Mouse (Mus musculus): Measurements from ENCODE around the gene Calcoco2. TPM values are rescaled to one million over a fixed set of nuclear protein-coding genes. Genes with fewer than 3 reads are reported as not detected.

The Calcoco2 gene
- total RNA-seq, 2 experiments from 2014 or later = not detected

DNA sequence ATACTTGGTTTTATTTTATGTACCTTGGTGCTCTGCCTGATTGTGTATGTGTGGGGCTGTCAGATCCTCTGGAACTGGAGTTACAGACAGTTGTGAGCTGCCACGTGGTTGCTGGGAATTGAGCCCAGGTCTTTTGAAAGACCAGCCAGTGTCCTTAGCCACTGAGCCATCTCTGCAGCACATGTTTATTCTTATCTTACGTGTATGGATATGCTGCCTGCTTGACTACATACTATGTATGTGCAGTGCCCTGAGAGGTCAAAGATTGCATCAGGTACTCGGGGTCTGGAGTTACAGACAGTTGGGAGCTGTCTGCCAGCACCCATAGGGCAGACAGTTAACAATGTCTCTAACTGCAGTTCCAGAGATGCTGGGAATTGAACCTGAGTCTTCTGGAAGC, 29.1 kb downstream of the Calcoco2 start:
- ATAC-seq (ENCODE audit: poor library complexity, severe bottlenecking) = no peak

DNA sequence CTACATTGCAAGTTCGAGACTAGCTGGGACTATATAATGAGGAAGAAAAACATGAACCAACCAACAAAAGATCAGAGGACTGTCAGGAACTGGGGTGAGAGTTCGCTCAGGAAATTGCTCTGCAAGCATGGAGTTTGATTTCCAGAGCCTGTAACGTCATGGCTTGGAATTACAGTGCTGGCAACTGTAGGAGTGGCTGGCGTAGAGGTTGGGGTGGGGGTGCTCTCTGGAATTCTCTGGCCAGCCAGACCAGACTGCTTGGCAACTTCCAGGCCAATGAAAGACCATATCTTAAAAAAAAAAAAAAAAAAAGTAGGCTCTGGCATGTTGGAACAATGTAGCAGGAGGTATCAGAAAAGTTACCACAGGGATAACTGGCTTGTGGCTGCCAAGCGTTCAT, 31.0 kb downstream of the Calcoco2 start:
- no peak for ATAC-seq (ENCODE audit: poor library complexity, severe bottlenecking)

DNA sequence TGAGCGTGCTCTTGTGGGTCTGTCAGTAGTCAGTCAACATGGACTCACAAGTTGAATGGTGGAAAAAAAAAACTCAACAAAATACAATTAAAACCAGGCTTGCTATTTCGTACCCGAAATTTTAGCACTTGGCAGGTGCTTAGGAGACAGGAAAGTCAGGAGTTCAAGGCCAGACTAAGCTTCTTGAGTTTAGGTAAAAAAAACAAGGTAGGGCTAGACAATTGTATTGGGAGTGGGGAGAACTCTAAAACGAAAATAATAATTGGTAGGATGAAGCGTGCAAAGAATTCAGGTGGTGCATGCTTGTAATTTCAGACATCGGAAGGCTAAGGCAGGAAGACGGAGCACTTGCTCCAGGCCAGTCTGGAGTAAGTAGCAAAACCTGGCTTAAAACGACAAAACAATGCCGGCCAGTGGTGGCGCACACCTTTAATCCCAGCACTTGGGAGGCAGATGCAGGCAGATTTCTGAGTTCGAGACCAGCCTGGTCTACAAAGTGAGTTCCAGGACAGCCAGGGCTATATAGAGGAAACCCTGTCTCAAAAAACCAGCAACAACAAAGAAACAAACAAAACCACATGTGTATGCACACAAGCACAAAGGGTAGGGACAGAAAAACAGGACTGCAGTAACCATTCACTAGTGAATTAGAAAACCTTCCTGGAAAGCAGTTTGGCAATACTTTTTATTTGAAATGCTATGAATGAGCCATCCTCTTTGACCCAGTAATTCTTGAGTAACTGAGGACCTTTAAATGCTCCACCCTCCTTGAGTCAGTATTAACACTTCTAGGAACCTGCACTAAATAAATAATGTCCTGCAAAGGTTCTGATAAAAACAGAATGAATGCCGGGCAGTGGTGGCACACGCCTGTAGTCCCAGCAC, 35.3 kb downstream of the Calcoco2 start:
- ATAC-seq (ENCODE audit: poor library complexity, severe bottlenecking) = no peak

DNA sequence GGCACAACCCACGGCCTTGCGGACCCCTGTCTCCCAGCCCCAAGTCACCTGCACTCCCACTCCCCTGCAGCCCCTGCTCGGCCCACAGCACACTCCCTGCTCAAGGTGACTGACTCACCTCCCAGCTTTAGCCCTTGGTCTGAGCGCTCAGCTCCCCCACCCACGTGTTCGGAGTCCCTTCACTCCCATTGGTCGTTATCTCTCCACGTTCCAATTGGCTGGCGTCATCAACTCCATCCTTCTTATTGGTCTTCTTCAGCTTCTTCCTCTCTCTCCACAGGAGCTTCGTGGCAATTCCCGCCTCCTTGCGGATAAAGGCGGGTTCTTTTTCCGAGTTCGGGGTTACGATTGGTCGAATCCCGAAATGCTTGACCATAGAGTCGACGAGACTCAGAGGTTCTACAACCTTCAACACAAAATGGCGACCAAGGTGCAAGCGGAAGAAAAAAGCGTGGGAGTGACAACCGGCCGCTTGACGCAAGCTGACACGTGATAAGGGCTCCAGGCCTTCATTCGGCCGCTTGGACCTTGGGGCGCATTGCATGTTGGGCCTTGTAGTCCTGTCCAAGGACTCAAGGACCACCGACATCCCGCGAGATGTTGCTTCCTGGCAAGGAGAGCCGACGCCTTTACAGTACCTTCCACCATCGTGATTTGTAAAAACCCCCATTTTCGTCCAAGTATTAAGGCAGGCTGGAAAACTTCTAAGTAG, 36.1 kb downstream of the Calcoco2 start, which contains the start of gene Atp5g1:
Atp5g1 (minus strand) TSS at position 162 of the 712 bp plus-strand sequence.
- peak; percentile 95 for ATAC-seq (ENCODE audit: poor library complexity, severe bottlenecking)

DNA sequence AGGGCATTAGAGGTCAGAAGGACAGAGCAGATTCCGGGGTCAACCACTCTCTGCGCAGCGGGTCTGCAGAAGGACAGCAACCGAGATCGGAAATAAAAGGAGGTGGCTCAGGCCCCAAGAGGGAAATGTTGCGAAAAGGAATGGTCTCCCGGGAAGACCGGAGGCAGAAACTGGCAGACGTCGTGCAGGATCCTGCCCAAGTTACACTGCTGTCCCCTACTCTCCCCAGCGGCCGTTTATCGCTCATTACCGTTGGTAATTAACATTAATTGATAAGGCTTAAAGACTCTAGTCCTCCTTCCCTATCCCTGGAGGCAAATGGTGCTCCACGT, 36.6 kb downstream of the Calcoco2 start:
- no peak for ATAC-seq (ENCODE audit: poor library complexity, severe bottlenecking)

DNA sequence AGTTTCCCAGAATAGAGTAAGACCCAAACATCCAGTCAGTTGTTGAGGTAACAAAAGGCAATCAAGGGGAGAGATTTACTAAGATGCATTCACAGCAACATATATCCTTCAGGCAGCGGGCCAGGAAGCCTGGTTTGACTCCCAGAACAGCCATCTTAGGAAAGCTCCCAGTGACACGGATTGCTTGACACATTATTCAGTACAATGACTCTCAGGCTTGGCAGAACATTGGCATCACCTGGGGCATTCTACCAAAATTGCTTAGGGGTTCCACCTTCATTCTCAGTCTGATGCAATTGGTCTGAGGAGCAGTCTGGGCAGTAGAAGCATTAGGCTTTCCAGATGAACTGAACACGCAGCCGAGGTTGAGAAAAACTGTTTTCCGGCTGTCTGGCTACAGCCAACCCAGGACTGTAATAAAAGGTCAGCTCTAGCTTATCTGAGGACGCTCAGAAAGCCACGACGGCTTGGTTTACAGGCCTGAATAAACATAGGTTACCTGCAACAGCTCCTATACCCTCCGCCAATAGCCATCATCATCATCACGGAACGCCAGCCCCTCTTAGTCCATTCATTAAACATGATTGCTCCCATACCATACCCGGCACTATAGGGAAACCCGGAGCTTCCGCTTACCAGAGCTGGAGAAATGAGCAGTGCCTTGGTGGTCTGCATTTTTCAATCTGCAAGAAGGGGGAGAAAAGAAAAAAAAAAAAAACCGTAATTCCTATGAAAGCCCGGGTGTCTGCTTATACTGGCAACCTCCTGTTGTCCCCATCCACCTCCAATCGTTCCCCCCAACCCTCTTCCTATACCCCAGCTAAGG, 37.2 kb downstream of the Calcoco2 start:
- ATAC-seq (ENCODE audit: poor library complexity, severe bottlenecking) = no peak

DNA sequence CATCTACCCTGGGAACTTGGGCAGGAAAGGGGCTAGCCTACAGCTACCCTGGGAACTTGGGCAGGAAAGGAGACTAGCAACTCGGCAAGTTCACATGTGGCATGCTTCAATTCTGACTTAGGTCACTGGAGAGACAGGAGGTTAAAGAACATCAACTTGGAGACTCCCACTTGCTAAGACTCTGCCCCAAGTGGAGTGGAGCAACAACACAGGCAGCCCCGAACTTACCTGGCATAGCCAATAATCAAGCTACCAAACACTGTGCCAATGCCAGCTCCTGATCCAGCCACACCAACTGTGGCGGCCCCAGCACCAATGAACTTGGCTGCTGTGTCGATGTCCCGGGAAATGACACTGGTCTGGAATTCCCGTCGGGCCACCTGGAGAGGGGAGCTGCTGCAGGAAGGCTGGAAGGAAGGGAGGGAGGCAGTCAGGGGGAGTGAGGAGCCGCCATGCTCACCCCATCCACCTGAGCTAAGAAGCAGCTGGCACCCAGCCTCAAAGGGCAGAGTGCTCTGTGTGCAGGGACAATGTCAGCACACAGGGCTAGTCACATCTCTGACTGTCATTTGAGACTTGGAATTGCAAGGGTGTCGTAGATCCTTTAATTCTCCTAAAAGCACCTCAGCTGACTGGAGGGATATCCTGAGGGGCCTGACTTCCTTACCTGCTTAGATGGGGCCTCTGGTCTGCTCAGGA, 38.3 kb downstream of the Calcoco2 start:
- no peak for ATAC-seq (ENCODE audit: poor library complexity, severe bottlenecking)

DNA sequence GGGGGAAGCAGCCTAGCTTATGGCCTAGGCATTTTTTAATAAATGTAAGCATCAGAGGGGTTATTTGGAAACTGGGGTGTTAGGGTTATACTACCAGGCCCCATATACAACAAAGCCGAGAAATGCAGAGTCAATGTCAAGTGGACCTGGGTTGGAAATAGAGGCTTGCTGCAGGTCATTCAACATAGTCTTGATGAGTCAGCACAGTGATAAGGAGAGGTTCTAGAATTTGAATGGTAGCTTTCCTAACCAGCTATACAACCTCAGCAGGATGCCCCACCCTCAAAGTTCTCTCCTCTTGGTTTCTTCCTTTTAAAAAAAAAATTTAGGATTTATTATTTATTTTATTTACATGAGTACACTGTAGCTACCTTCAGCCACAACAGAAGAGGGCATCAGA, 40.8 kb downstream of the Calcoco2 start:
- ATAC-seq (ENCODE audit: poor library complexity, severe bottlenecking) = no peak

DNA sequence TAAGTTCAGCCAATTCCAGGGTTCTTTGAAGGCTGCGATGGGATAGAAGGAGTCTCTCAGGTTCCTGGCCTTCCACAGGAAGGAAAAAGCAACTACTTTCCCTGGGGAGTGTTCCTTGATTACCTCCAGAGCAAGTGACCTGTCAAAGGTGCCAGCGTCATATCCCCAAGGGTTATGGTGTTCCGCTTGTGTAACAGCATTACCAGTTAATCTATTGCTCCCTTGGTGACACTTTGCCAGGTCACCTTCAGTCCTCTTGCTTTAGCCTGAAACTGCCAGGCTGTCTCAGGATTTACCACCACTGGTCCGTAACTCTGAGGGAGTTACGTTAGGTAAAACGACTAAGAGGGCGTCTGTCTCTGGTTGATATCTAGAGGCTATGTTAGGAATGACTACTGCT, 41.4 kb downstream of the Calcoco2 start:
- ATAC-seq (ENCODE audit: poor library complexity, severe bottlenecking) = no peak

DNA sequence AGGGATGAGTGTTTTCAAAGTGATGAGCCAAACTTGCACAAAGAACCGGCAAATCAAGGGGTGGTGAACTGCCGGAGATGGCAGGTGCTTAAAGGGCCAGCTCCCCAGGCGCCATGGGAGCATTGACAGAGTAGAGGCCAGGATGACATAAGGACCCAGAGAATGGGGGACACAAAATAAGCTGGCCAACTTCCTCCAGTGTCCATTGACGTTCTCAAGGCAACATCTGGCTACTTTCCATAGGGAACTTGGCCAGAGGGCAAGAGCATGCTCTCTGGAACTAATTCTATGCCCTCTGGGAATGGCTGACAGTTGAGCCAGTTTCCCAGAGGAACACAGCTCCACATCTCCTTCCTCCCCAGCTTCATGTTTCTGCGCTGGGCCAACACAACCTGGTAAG, 43.5 kb downstream of the Calcoco2 start:
- ATAC-seq (ENCODE audit: poor library complexity, severe bottlenecking) = no peak

DNA sequence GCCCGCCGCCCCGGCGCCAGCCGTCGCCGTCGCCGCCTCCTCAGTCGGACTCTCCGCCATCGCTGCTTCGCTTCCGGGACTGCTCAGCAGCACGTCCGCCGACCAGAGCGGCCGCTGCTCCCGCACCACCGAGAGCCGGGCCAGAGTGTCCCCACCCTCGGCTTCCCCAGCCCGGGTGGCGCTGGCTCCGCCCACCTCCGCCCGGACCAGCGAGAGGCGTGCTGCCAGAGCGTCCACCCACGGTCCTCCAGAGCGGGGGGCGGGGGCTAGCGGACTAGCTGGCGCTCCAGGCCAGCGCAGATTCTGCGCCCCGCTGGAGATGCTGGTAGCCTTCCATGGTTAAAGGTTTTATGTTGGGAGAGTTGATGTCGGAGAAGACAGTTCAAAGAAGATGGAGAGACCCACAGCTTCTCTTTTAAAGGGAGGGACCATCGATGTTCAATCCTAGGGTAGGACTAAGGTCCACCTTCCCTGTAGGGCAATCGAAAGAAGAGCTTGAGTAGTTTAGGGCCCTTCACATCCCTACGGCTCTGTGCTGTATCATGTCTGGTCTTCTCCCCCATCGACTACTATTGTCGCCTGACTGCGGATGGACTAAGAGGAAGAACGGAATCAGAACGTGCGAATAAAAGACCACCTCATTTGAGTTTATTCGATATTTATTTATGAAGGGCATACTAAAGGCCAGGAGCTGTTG, 46.4 kb downstream of the Calcoco2 start, which contains the start of gene Ube2z:
Ube2z (minus strand) TSS at position 174 of the 697 bp plus-strand sequence.
- ATAC-seq (ENCODE audit: poor library complexity, severe bottlenecking) = peak; percentile 99

DNA sequence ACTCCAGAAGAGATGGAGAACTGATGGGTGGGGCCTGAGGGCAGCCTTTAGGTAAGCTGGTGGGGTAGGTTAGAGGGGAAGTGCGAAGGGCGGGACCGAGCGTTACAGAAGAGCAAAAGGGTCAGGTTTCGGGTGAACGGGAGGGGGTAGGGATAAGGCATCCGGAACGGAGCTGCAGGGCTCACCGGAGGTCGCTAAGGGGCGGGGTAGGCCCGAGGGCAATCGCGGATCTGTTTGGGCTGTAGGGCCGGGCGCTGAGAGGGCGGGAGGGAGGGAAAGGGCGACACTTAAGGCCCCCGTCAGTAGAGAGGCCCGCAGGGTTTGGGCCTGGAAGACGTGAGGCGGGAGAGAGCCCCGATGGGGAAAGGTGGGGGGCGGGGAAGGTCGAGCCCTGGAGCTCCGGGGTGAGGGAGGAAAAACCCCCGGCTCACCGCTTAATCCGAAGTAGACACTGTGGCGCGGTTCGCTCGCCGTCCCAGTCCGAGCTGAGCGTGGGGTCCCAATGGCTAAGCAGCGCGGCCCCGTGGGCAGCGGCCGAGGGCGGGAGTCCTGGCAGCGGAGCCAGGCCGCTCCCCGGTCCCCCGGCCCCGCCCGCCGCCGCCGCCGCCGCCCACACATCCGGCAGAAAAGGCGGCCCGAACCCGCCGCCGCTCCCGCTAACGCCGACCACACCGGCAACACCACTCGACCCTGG, 47.1 kb downstream of the Calcoco2 start:
- peak; percentile 55 for ATAC-seq (ENCODE audit: poor library complexity, severe bottlenecking)

DNA sequence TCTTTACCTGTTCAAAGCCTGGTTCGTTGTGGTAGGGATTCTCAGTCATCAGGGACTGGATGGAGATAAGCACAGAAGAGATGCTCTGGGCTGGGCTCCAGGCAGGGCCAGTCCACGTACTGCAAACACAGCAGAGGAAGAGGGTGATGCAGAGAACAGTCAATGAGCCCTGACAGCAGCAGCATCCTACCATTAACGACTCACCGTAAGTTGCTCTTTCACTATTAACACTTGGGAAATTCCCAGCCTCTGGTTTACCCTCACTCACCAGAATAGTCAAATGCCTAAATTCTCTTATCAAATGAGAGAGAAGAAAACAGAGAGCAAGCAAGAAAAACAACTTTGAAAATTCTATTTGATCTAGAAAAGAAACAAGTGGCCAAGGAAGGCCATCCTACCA, 53.5 kb downstream of the Calcoco2 start:
- no peak for ATAC-seq (ENCODE audit: poor library complexity, severe bottlenecking)

DNA sequence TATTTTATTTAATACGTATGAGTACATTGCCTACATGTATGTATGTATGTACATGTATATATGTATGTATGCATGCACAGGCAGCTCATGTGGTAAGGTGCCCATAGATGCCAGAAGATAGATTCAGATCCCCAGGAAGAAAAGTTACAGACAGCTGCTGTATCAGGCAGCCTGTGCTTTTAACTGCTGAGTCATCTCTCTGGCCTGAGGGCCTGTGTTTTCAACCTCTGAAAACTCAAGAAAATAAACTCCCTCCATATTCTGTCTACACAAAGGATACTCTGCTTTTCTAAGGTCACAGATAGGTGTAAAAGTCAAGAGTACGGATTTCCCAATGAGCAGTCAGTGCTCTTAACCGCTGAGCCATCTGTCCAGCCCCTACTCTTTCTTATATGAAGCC, 60.9 kb downstream of the Calcoco2 start:
- ATAC-seq (ENCODE audit: poor library complexity, severe bottlenecking) = no peak

DNA sequence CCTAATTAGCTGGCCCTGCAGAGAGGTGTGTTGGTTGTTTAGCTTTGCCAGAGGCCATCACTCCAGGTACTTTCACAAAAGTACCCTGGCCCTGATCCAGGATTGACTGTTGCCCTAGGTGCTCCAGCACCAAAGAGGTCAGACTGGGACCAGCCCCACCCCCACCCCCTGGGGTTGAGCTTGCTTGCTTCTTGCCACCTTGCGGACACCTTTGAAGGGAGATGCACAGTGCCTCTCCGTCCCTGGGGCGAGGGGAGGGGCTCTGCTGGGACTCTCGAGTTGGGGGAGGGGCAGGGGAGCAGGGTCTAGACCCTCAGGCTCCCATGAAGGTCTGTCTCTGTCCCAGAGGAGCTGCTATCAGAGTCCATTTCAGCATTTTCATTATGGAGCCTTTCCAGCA, 61.8 kb downstream of the Calcoco2 start:
- no peak for ATAC-seq (ENCODE audit: poor library complexity, severe bottlenecking)
